ENCODE assay signal across 8 mouse cellular contexts in the genomic region with DNA sequence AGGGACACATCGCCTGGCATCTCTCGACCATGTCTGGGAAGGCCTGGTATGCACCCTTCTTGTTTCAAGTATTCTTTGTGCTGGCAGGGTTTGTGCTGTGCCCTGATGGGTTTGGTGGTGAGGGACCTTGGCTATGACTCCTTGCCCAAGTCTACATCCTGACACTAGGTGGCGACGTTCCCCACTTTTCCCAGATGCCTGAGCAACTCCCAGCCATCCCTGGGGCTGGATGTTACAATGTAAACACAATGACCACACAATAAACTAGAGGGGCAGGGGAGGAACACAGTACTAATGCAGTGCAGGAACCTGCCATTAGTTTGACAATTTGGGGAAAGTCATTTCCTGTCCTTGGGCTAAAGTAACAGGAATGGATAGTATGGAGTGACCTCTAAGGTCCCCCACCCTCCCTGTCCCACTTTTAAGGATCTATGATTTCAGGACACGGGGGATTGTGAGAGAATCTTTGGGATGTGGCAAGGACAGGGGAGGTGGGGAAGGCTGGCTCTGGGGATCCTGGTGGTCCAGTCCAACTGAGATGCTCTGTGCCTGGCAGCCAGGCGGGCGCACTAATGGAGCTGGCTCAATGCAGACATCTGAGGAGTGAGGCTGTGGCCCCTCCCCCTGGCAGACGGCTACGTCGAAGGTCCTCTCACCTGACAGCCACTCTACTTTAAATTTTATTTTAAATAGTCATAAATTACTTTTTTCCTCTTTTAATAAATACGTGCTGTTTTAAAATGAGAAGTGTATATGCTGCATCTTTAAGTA.
DNase-seq lines count a peak whose midpoint lies in the region; ATAC-seq and TF ChIP-seq lines count a peak whose summit lies in the region.

No protein-coding gene starts in this region.

- TF ChIP-seq POLR2A in brain, embryonic 14.5 days (IDR thresholded peaks at IDR 0.05; ENCODE audit: borderline replicate concordance, extremely low read depth, insufficient read depth, insufficient read length, poor library complexity, severe bottlenecking) = no peak

- WGBS in forebrain, embryonic 10.5 days = 42% methylated on average over 11 of the region's 11 CpGs
- WGBS in hindbrain, embryonic 10.5 days = 53% methylated on average over 11 of the region's 11 CpGs

- H3K36me3 ChIP-seq in forebrain, embryonic 10.5 days (replicated peaks) = peaks cover 40% of the 10 kb centered on the region
- peaks cover 43% of the 10 kb centered on the region for H3K36me3 ChIP-seq in hindbrain, embryonic 10.5 days

- peak; percentile 89 for TF ChIP-seq CTCF in brain, embryonic 14.5 days (IDR thresholded peaks at IDR 0.05; ENCODE audit: borderline replicate concordance, extremely low read depth, insufficient read depth, insufficient read length)
- TF ChIP-seq CTCF in layer of hippocampus, adult 2 months (conservative IDR thresholded peaks at IDR 0.05) = peak; percentile 90

- no peak for ATAC-seq in megakaryocyte, adult 5-6 weeks (ENCODE audit: poor library complexity, severe bottlenecking)

- peaks cover 7% of the 10 kb centered on the region for H3K4me1 ChIP-seq in forebrain, embryonic 10.5 days
- peaks cover 11% of the 10 kb centered on the region for H3K4me1 ChIP-seq in hindbrain, embryonic 10.5 days (replicated peaks)

- DNase-seq in Muller cell, postnatal 12 days (ENCODE audit: inconsistent ontology term) = peak; percentile 62
- peak; percentile 81 for DNase-seq in brain, embryonic 14.5 days (ENCODE audit: low read depth)
- DNase-seq in forebrain, embryonic 10.5 days (ENCODE audit: extremely low spot score, low spot score) = peak; percentile 76
- peak; percentile 75 for DNase-seq in hindbrain, embryonic 10.5 days (ENCODE audit: low spot score)
- peak; percentile 69 to 77 for DNase-seq in layer of hippocampus, adult 2 months (ENCODE audit: low spot score in 2 of 2)
- peak; percentile 92 for DNase-seq in lung, postnatal 10 days
- DNase-seq in retina, embryonic 14.5 days (ENCODE audit: low spot score) = peak; percentile 88

- H3K27ac ChIP-seq in forebrain, embryonic 10.5 days = no peak overlapping the region
- no peak overlapping the region for H3K27ac ChIP-seq in hindbrain, embryonic 10.5 days
- no peak overlapping the region for H3K27ac ChIP-seq in layer of hippocampus, adult 2 months

- H3K9me3 ChIP-seq in forebrain, embryonic 10.5 days = no peaks in the 10 kb centered on the region
- no peaks in the 10 kb centered on the region for H3K9me3 ChIP-seq in hindbrain, embryonic 10.5 days

- no peaks in the 10 kb centered on the region for H3K27me3 ChIP-seq in forebrain, embryonic 10.5 days (ENCODE audit: poor library complexity, severe bottlenecking)
- H3K27me3 ChIP-seq in hindbrain, embryonic 10.5 days (ENCODE audit: insufficient read depth, poor library complexity, severe bottlenecking) = no peaks in the 10 kb centered on the region

- no peak overlapping the region for H3K4me3 ChIP-seq in forebrain, embryonic 10.5 days
- H3K4me3 ChIP-seq in hindbrain, embryonic 10.5 days = no peak overlapping the region
- no peak overlapping the region for H3K4me3 ChIP-seq in layer of hippocampus, adult 2 months
